Mouse (Mus musculus) kidney, postnatal 25 days (tissue): ENCODE measurements around the gene Gck.
"Not testable (repeated sequence)": the region's sequence is repeated elsewhere in the genome, so short reads cannot be mapped to it uniquely, and the experiment has no call there.

Experiments used
- DNase-seq, 2 experiments: peaks; one replicate each; pipeline ENCODE4 v3.0.0; 2021; ENCODE audit warnings: mixed read lengths in 2 of 2

The Gck gene

GRCm38 (mm10) chr11:5954965-5955504, 5.2 kb upstream of the Gck start:
- peak; percentile 59 to 73 for DNase-seq

- DNase-seq = no peak
Observed at GRCm38 (mm10) chr11:5954435-5954834, 4.6 kb upstream of the Gck start.

- peak in 1 of 2 experiments; percentile 63 for DNase-seq
Observed at GRCm38 (mm10) chr11:5953130-5953765, 3.4 kb upstream of the Gck start.

GRCm38 (mm10) chr11:5952501-5952900, 2.6 kb upstream of the Gck start:
- peak; percentile 76 to 78 for DNase-seq

GRCm38 (mm10) chr11:5948546-5949250, 1.2 kb downstream of the Gck start:
- DNase-seq = no peak

- no peak for DNase-seq
Observed at GRCm38 (mm10) chr11:5947796-5948195, 2.1 kb downstream of the Gck start.

- no peak for DNase-seq
Observed at GRCm38 (mm10) chr11:5945096-5945495, 4.8 kb downstream of the Gck start.

GRCm38 (mm10) chr11:5942966-5943365, 6.9 kb downstream of the Gck start:
- no peak for DNase-seq

- DNase-seq = not testable (repeated sequence)
Observed at GRCm38 (mm10) chr11:5934531-5934930, 15.3 kb downstream of the Gck start.

- DNase-seq = peak in 1 of 2 experiments; percentile 46
Observed at GRCm38 (mm10) chr11:5931947-5932346, 17.9 kb downstream of the Gck start.

- DNase-seq = no peak
Observed at GRCm38 (mm10) chr11:5930578-5930977, 19.3 kb downstream of the Gck start.

- no peak for DNase-seq
Observed at GRCm38 (mm10) chr11:5926696-5927220, 23.1 kb downstream of the Gck start.

GRCm38 (mm10) chr11:5924699-5925098, 25.2 kb downstream of the Gck start:
- no peak for DNase-seq

GRCm38 (mm10) chr11:5920323-5920960, 29.4 kb downstream of the Gck start:
- peak in 1 of 2 experiments; percentile 19 for DNase-seq

- DNase-seq = no peak
Observed at GRCm38 (mm10) chr11:5919606-5920005, 30.3 kb downstream of the Gck start.

GRCm38 (mm10) chr11:5918111-5918510, 31.8 kb downstream of the Gck start:
- DNase-seq = no peak

- DNase-seq = no peak
Observed at GRCm38 (mm10) chr11:5916178-5916548, 33.7 kb downstream of the Gck start.

GRCm38 (mm10) chr11:5915429-5916177, 34.3 kb downstream of the Gck start:
- DNase-seq = no peak

GRCm38 (mm10) chr11:5914940-5915339, 34.9 kb downstream of the Gck start:
- DNase-seq = no peak

GRCm38 (mm10) chr11:5913936-5914335, 35.9 kb downstream of the Gck start:
- no peak for DNase-seq

- peak in 1 of 2 experiments; percentile 23 for DNase-seq
Observed at GRCm38 (mm10) chr11:5913256-5913655, 36.6 kb downstream of the Gck start.

GRCm38 (mm10) chr11:5912635-5913034, 37.2 kb downstream of the Gck start:
- DNase-seq = peak; percentile 55 to 71

GRCm38 (mm10) chr11:5908642-5909041, 41.2 kb downstream of the Gck start:
- DNase-seq = no peak
